Mouse (Mus musculus): ENCODE measurements at regions not wholly inside any gene's neighbourhood (a gene's known extent, or its start where the extent isn't known, plus 50 kb on each side); places are given as distances from the start of the nearest gene placed in this dataset.

- no peak for DNase-seq (ENCODE audit: low spot score)
Observed at GRCm38 (mm10) chr10:50241645-50242044, 350.8 kb upstream of the Ascc3 start.

DNA sequence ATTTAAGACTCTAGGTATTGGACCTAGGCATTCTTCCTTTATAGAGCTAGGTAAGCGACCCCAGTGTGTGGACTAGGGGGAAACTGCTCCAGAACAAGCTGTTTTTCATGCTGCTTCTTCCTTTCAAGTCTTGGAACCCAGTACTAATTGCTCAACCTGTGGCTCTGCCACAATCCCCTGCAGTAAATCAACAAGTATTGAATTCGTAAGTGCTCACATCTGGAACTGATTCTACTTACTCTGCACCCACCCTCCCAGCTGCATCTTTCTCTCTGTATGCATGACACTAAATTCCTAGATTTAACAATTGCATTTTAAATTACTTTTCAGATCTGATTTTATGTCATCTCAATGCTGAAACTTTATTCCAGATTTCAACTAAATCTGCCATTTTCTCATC, 388.9 kb upstream of the Ascc3 start:
- DNase-seq (ENCODE audit: low spot score): peak; percentile 35

DNA sequence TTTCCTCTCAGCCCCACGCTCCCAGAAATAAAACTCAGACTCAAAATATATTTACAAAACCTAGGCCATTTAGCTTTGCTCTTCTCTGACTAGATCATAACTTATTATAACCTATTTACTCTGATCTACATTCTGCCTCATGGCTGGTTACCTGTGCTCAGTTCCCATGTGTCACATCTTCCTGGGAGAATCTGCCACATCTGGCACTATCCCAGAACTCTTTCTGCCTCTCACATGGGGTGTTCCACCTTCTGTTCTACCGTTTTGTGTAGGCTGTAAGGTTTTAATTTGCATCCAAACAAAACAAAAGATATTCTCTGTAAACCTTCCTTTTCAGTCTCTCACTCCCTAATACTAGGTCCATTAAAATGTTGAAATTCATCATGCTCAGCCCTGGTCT, 390.8 kb upstream of the Ascc3 start:
- DNase-seq (ENCODE audit: low spot score): no peak

DNA sequence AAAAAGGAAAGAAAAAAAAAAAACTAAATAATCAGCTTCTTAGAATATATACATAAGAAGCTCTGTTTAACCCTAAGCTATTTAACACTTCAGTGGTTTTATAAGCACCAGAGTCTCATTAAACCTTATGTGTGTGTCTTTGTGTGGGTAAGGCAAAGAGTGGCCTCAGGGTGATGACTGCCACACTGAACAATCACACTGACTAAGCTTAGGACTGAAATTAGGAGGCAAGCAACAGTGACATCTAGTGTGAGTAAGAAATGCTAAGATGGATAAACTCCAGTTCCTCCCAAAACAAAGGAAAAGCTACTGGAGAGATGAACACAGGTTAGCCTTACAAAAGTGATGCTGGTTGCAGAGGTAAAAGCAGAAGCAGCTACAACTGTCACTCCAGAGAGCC, 392.6 kb upstream of the Ascc3 start:
- DNase-seq (ENCODE audit: low spot score): peak; percentile 51

DNA sequence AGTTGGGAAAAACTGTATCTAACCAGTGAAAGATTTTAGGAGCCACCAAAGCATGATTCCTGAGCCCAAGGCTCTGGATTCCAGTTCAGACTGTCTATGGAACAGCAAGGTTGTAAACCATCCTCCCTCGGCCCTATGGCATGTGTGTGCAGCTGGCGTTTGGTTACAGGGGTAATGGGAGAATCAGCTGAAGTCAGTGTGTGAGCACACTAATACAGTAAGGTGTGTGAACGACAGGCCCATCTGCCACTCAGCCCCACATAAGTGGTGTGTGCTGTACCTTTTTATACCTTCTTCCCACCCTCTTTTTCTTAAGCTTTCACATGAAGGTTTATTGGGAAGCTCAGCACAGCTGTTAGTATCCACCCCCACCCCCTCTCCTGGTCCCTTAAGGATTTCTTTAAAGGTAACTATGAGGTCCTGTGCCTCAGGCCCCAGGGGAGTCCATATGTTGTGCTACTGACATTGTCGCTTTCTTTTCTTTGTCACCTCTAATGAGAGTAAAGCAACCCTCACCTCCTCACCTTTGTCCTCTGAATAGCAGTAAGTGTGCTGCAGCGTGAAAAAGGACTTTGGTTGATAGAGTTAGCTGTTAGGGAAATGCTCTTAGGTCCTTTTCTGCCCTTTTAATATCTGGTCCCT, 394.5 kb upstream of the Ascc3 start:
- DNase-seq (ENCODE audit: low spot score): no peak

DNA sequence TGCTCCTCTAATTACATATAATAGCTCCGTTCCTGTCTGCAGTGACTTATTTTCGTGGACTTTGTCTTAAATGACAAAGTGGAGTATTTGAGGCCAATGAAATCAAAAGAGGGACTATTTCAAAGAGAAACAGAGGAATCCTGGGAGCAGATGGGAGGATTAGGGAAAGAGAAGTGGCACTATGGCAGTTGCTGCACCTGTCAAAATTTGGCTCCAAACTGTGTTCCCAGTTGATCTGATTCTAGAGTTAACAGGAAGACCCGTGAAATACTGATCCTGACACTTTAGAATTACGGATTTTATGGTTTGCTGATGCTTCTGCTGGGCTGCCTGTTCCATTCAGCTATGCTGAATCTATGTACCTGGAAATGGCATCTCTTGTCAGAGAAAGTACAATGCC, 401.7 kb upstream of the Grik2 start:
- DNase-seq (ENCODE audit: low spot score): no peak

DNA sequence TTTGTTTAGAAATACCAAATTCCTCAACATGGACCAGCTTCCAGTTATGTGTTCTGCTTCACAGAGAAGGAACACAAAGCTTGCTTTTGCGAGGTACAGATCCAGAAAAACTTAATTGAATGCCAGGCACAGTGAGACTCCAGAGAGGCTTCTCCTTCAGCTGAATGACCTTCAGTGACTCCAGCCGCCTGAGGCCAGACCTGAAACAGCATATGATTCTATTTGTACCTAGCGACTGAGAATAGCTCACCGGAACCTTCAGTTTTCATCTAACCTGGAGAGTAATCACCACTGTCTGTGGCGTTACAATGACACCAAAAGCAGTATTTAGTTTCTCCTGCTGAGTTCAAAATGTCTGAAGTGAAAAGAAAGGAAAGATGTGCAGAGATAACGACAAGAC, 380.6 kb upstream of the Grik2 start:
- no peak for DNase-seq (ENCODE audit: low spot score)

DNA sequence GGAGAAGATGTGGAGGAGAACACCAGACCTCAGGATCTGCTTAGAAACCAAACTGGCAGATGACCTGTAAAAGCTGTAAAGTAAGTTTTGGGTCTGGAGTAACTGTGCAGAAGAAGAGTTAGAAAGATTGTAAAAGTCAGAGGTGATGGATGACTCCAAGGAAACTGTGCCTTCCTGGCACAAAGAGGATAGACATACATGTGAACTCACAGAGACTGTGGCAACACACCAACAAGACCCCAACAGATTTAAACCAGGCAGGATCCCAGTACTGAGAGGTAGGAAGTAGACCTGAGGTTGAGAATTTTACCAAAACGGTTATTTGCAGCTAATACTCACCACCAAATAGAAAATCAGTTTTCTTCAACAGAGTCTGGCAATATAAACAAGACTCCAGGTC, 349.8 kb upstream of the Grik2 start:
- no peak for DNase-seq (ENCODE audit: low spot score)

DNA sequence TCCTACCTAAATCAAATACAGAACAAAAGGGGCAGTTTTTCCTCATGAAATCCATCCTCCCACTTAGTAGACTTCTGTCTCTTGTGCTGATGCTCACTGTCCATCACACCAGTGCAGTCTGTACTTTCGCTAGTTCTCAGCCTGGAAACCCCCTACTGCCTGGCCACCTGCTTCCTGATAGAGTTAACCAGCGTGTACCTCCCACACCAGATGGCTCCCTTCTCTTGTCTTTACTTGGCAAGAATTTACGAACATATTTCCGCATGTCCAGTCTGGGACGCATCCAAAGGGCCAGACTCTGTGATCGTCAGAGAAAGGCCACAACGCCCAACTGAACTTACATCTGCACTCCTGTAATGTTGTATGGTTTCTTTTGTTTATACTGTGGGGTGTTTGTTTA, 349.2 kb upstream of the Grik2 start:
- peak; percentile 10 for DNase-seq (ENCODE audit: low spot score)

GRCm38 (mm10) chr10:50136165-50136564, 347.6 kb upstream of the Grik2 start:
- no peak for DNase-seq (ENCODE audit: low spot score)

GRCm38 (mm10) chr10:50135499-50135898, 346.9 kb upstream of the Grik2 start:
- peak; percentile 2 for DNase-seq (ENCODE audit: low spot score)

Measured in embryo, embryonic 10.5 days (tissue).